Mouse (Mus musculus) T-helper 2 cell (primary cell): Measurements from ENCODE around the gene Gm11487.
"Not testable (repeated sequence)": the region's sequence is repeated elsewhere in the genome, so short reads cannot be mapped to it uniquely, and the experiment has no call there.

Experiments used
- in situ Hi-C: fragments of 300-600 bp; cut with MboI, MseI; formaldehyde crosslinking; loops from one replicate; pipeline ENCODE4 v1.15.1; 2025; ENCODE audit warnings: high pct_unique_total_duplicates

Gm11487 gene

GRCm38 (mm10) chr4:73404972-73405371 lies at the start of gene Gm11487:
Gm11487 (minus strand) TSS chr4:73405072.
- in situ Hi-C loops = not testable (repeated sequence)

GRCm38 (mm10) chr4:73444715-73445114 lies 39.8 kb upstream of the Gm11487 start:
- in situ Hi-C loops = no loop called here

- in situ Hi-C loops = no loop called here
Measured at GRCm38 (mm10) chr4:73442568-73442967, 37.7 kb upstream of the Gm11487 start.

GRCm38 (mm10) chr4:73425903-73426302 lies 21.0 kb upstream of the Gm11487 start:
- in situ Hi-C loops = no loop called here

GRCm38 (mm10) chr4:73423049-73423448 lies 18.2 kb upstream of the Gm11487 start:
- in situ Hi-C loops = no loop called here

GRCm38 (mm10) chr4:73366534-73366933 lies 38.3 kb downstream of the Gm11487 start:
- in situ Hi-C loops = no loop called here
